Mouse (Mus musculus) left cerebral cortex, postnatal 36 days (tissue): ENCODE results near the gene Cldn9. TPM values are rescaled to one million over a fixed set of nuclear protein-coding genes. Genes with fewer than 3 reads are reported as not detected.

Experiments used
- DNase-seq, 2 experiments: peaks; one replicate each; pipeline ENCODE4 v3.0.0; 2021 to 2022; ENCODE audit warnings: low spot score in 2 of 2, mixed read lengths in 1 of 2
- intact Hi-C: fragments of 180-260 bp; cut with DNase I; formaldehyde crosslinking; loops from one replicate; pipeline ENCODE4 v1.15.1; 2025
- total RNA-seq, 2 experiments: library from RNA; stranded (reverse); gene quantifications; 2 replicates each; pipeline ENCODE4 v1.2.3; 2021

The Cldn9 gene
- total RNA-seq, 2 experiments from 2014 or later, result 0.30 TPM; not detected in 1

GRCm38 (mm10) chr17:23682530-23682929 lies 1.3 kb downstream of the Cldn9 start:
- intact Hi-C loops, result no loop called here
- no peak for DNase-seq

- intact Hi-C loops, result no loop called here
- DNase-seq, result no peak
These were observed 1.7 kb downstream of the Cldn9 start for GRCm38 (mm10) chr17:23682092-23682491.

DNA sequence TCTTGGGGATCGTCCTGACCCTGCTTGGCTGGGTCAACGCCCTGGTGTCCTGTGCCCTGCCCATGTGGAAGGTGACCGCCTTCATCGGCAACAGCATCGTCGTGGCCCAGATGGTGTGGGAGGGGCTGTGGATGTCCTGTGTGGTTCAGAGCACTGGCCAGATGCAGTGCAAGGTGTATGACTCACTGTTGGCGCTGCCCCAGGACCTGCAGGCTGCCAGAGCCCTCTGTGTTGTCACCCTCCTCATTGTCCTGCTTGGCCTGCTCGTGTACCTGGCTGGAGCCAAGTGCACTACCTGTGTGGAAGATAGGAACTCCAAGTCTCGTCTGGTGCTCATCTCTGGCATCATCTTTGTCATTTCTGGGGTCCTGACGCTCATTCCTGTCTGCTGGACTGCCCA lies 2.7 kb downstream of the Cldn9 start:
- intact Hi-C loops, result no loop called here

DNA sequence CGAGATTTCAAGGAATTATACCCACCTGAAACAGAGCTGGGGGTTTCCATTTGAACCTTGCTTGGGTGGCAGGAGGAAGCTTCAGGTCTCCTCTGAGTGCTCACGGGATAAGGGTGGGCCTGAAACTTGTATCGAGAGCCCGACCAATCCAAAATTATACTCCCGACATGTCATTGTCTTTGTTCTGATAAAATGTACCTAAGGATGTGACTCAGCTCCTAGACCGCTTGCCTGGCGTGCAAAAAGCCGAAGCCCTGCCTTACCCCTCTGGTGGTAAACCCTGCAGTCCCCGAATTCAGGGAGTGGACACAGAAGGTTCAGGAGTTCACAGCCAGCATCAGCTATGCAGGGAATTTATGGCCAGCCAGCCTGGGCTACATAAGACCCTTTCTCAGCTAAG lies 3.5 kb downstream of the Cldn9 start:
- intact Hi-C loops, result no loop called here
- no peak for DNase-seq

More for the DNA sequence above, 2.7 kb downstream of the Cldn9 start:
- no peak for DNase-seq

DNA sequence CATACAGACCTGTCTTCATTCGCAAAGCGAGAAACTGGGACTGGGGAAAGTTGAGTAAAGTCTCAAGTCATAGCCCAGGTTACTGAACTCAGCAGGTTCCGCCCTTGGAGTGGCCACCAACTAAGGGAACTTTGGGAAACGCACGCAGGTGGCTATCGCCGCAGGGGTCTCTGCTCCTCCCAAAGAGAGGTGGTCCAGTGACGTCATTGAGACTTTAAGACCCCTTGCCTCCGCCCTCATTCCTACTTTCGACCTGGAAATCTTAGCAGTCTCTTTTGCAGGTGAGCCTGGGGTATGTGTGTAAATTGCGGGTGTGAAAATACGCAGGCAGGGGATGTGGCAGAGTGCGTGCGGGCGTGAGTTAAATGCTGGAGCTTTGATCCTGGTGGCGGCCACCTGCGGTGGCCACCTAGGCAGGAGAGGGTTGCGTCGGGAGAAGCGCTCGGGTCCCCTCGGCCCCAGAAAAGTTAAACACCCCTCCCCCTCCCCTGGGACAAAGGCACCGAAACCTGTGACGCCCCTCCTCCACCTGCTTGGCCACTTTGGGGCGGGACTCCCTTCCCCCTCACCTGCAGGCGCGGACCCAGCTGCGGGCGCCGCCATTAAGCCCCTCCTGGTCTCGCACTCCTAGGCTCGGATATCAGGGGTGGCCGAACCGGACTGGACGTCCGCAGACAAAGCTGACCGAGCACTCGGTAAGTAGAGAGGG lies 4.5 kb downstream of the Cldn9 start, which contains the start of gene Cldn6:
Gene Cldn6, plus strand, starts transcription at position 123 of the 709 bp plus-strand sequence.
- DNase-seq, result no peak
- intact Hi-C loops, result no loop called here

- DNase-seq, result peak; percentile 74 to 84
- intact Hi-C loops, result no loop called here
These were observed 6.6 kb downstream of the Cldn9 start, which contains the start of gene Tnfrsf12a for GRCm38 (mm10) chr17:23677236-23677679. TSS of gene Tnfrsf12a (minus strand) at chr17:23677468.

DNA sequence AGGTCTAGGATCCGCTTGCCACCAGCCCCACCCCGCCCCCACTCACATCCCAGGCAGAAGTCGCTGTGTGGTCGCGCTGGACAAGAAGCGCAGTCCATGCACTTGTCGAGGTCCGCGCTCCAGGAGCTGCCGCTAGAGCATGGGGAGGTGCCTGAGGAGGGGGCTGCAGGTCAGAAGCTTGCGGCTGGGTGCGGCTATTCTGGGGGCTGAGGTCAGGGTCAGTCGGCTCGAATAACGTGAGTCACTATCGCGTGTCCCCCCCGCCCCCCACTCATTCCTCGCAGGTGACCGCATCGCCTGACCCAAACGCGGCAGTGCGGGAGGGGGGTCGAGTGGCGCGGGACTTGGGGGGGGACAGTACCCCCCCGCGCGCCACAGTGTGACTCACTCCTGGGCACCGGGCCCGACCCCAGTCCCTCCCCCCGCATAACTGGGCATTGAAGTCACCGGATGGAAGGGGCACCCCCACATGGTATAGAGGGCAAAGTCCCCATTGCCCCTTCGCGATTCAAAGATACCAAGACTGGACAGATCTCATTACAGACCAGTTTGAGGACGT lies 7.3 kb downstream of the Cldn9 start:
- intact Hi-C loops, result no loop called here
- DNase-seq, result no peak

DNA sequence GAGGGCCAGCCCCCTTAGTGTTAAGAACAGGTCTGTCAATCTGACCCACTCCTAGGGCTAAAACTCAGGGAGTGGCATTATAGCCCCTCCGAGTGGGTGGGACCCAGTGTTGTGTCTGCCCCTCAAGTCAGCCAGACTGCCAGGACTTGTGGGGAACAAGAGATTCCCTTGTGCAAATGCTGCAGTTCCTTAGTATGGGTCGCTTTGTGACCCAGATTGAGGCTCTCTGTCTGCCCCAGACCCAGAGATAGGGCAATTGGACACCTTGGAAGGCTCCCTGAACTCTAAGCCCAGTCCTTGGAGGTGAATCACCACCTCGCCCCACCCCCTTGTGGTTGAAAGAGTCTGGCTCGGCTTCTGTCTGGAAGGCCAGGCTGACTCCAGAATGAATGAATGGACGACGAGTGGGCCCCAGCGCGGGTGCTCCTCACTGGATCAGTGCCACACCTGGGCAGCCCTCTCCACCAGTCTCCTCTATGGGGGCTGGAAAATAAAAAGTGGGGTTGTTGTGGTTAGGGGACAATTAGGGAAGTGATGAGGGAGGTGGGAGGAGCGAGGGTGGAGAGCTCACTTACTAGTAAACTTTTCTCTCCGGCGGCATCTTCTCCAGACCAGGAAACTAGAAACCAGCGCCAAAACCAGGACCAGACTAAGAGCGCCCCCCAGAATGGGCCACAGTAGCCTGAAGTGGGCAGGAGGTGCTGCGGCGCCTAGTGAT lies 8.1 kb downstream of the Cldn9 start:
- peak in 1 of 2 experiments; percentile 32 for DNase-seq
- intact Hi-C loops, result no loop called here

DNA sequence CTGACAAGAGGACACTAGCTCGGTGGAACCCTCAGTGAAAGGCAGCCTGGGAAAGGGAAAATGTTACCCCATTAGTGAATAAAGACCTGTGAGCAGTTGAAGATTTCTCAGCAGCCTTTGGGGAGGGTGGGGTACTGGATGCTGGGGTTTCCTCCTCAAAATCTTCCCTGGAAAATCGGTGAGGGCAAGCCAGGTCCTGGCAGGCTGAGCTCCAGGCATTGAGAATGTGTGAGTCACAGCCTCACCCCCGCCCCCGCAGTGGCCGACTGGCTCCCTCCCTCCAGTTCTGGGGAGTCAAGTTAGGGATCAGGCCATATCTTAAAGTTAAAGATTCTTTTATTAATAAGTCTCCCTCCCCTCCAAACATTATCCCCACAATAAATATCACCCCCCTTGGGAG lies 8.7 kb downstream of the Cldn9 start:
- DNase-seq, result no peak
- intact Hi-C loops, result no loop called here

- DNase-seq, result no peak
- intact Hi-C loops, result loop anchor here (5.0 kb wide), 1 partner anchor 33 kb away; no protein-coding TSS in a partner anchor
These were observed 9.4 kb downstream of the Cldn9 start for GRCm38 (mm10) chr17:23674271-23674952.

DNA sequence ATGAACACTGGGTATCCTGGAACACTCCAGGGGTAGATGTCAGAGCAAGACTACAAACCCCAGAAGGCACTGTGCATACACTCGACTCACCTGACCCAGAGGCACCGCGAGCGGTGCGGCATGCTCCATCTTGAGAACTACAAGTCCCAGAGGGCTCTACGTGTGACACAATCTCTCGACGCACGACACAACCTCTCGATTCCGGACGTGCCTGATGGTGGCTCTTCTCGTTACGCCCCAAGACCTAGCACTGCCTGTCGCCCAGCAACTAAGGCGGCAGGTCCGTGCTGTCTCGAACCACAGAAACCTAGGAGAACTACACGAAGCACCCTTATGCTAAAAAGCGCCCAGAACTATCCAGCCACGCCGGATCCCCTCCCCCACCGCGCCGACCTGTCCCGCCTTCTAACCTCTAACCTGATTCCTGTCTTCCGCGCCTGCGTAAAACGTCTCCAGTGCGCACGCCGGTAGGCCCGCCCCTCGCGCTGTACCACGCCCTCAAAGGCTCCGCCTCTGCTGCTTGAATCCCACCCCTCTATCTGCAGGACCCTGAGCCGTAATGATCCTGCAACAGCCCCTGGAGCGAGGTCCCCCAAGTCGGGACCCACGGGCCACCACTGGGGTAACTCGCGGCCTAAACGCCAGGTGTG lies 10.3 kb downstream of the Cldn9 start, which contains the start of the genes Hcfc1r1 and Thoc6:
Gene Hcfc1r1, plus strand, starts transcription at position 173 of the 650 bp plus-strand sequence.
Gene Thoc6, minus strand, starts transcription at position 459 of the 650 bp plus-strand sequence.
- intact Hi-C loops, result loop anchor here (5.0 kb wide), 1 partner anchor 34 kb away; no protein-coding TSS in a partner anchor
- peak; percentile 95 to 96 for DNase-seq

DNA sequence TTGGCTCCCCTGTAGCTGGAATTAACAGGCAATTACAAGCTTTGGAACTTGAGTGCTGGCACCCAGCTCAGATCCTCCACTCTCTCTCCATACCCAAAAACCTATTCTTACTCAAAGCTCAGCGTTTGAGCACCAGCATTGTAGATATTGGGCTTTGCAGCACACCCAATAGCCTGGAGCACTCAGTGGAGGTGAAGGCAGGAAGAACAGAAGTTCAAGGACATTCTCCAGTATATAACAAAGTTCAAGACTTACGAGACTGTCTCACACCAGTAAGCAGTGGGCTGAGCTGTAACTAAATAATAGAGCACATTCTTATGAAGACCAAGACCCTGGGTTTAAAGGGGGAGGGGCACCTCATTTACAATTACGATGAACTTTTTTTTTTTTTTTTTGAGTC lies 11.1 kb downstream of the Cldn9 start:
- intact Hi-C loops, result loop anchor here (5.0 kb wide), 1 partner anchor 35 kb away; no protein-coding TSS in a partner anchor
- no peak for DNase-seq

DNA sequence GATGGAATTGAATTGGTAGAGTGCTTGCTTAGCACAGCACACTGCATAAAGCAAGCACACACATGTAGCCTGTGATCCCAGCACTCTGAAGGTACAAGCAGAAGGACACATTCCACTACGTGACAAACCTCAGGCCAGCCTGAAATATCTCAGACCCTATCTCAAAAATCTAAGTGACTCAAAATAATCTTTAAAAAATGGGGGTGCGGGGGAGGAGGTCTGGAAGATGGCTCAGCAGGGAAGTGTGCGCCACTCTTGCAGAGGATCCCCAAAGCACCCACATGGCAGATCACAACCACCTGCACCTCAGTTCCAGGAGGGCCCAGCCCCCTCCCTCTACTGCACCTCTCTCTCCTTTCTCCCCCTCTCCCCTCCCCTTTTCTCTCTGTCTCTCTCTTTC lies 12.3 kb downstream of the Cldn9 start:
- intact Hi-C loops, result loop anchor here (5.0 kb wide), 1 partner anchor 36 kb away; no protein-coding TSS in a partner anchor
- no peak for DNase-seq

GRCm38 (mm10) chr17:23670516-23671074 lies 13.2 kb downstream of the Cldn9 start:
- DNase-seq, result no peak
- intact Hi-C loops, result loop anchor here (5.0 kb wide), 1 partner anchor 37 kb away; no protein-coding TSS in a partner anchor

DNA sequence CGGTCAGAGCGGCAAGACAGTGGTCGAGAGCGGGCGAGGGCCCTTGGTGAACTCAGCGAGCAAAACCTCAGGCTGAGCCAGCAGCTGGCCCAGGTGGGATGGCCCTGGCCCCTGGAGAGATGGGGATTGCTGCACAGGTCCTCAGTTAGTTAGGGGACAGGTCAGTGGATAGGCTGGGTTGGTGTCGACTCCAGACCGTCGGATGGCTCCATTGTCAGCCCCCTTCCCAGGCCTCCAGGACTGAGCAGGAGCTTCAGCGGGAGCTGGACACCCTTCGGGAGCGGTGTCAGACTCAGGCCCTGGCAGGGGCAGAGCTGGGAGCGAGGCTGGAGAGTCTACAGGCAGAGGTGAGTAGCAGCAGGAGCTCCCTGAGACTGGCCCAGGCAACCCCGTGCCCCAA lies 18.3 kb downstream of the Cldn9 start:
- intact Hi-C loops, result no loop called here
- no peak for DNase-seq

- DNase-seq, result no peak
These were observed 19.2 kb downstream of the Cldn9 start for GRCm38 (mm10) chr17:23664556-23665021.

DNA sequence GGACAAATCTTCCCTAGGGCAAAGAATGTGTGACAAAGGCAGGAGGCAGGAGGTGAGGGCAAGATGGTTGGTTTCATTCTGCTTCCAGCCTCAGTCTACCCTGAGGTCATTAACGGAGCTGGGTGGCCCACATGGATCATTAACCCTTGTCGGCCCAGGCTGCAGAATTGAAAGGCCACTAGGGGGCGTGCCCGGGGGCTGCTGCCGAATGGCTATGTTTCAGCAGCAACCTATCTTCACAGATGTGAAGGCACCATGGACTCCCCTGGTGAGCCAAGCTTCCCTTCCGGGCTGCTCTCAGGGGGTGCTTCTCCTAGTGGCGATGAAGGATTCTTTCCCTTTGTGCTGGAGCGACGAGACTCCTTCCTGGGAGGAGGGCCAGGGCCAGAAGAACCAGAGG lies 22.3 kb downstream of the Cldn9 start:
- DNase-seq, result no peak

More at GRCm38 (mm10) chr17:23664556-23665021, 19.2 kb downstream of the Cldn9 start:
- intact Hi-C loops, result no loop called here

DNA sequence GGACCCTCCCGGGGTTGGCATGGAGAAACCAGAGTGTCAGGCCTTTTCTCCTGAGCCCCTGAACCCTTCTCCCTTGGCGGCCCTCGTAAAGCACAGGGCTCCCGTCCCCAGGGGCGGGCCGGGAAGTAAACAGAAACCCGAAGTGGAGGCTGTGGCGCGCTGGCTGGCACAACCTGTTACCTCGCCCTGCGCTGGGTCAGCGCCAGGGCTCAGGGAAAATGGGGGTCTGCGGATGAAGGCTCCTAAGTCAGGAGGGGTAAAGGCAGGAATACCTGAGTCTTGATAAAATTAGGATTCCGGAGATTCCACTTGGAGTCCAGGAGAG lies 23.0 kb downstream of the Cldn9 start:
- intact Hi-C loops, result no loop called here
- DNase-seq, result no peak

More for the DNA sequence above, 22.3 kb downstream of the Cldn9 start:
- intact Hi-C loops, result no loop called here
